Mouse (Mus musculus) stomach, embryonic 14.5 days (tissue): Measurements from ENCODE around the gene Prkce. TPM values are rescaled to one million over a fixed set of nuclear protein-coding genes. Genes with fewer than 3 reads are reported as not detected.

Experiments used
- ATAC-seq: fragments of 200-750 bp; cut with Nextera tagmentation; 2 replicates; pipeline ENCODE4 v1.8.0; 2017; ENCODE audit warnings: low read depth, moderate TSS enrichment; ENCODE audit not compliant: insufficient number of reproducible peaks, insufficient read depth, low FRiP score
- H3K27ac ChIP-seq: fragments of 300-500 bp; sonication (generic); 2 replicates; pipeline ENCODE4 v1.5.1; 2014; ENCODE audit warnings: mild to moderate bottlenecking, low read length, moderate library complexity, mixed read lengths
- H3K27me3 ChIP-seq: fragments of 300-500 bp; sonication (generic); 2 replicates; pipeline ENCODE4 v1.6.1; 2014; ENCODE audit warnings: low read length, control low read depth, mixed read lengths; ENCODE audit not compliant: control insufficient read depth, insufficient read depth
- H3K36me3 ChIP-seq: fragments of 300-500 bp; sonication (generic); 2 replicates; pipeline ENCODE4 v1.6.1; 2014; ENCODE audit warnings: mild to moderate bottlenecking, control low read depth, low read length, moderate library complexity, mixed read lengths; ENCODE audit not compliant: control insufficient read depth, insufficient read depth
- H3K4me1 ChIP-seq: fragments of 300-500 bp; sonication (generic); 2 replicates; pipeline ENCODE4 v1.6.1; 2014; ENCODE audit warnings: low read length, control low read depth, mixed read lengths; ENCODE audit not compliant: control insufficient read depth, insufficient read depth
- H3K4me2 ChIP-seq: fragments of 300-500 bp; sonication (generic); replicated peaks from 2 replicates; pipeline ENCODE4 v1.6.1; 2014; ENCODE audit warnings: low read depth, low read length, control low read depth
- H3K4me3 ChIP-seq: fragments of 300-500 bp; sonication (generic); 2 replicates; pipeline ENCODE4 v1.5.1; 2014; ENCODE audit warnings: low read depth, low read length, control low read depth
- H3K9ac ChIP-seq: fragments of 300-500 bp; sonication (generic); replicated peaks from 2 replicates; pipeline ENCODE4 v1.6.1; 2014; ENCODE audit warnings: low read depth, mild to moderate bottlenecking, control low read depth, low read length, moderate library complexity, mixed read lengths
- H3K9me3 ChIP-seq: fragments of 300-500 bp; sonication (generic); 2 replicates; pipeline ENCODE4 v1.6.1; 2016; ENCODE audit warnings: low read depth, low read length, control low read depth; ENCODE audit not compliant: control insufficient read depth
- WGBS: fragments of 180-500 bp; shearing (Covaris S2); extraction: QIAGEN DNeasy Blood & Tissue Kit; methylation state at CpG from one replicate; pipeline ENCODE4 v1.1.7; 2014; 5-methylcytosine and 5-hydroxymethylcytosine counted together
- polyA plus RNA-seq: library from polyadenylated mRNA; unstranded; fragments of >200 nt; fragmentation: Nextera tagmentation; extraction: Ambion mirVana; gene quantifications from 2 replicates; pipeline ENCODE4 v1.2.1, GENCODE M21; 2014

The Prkce gene
- polyA plus RNA-seq, 1 experiment from 2014 or later: 7.3 TPM

DNA sequence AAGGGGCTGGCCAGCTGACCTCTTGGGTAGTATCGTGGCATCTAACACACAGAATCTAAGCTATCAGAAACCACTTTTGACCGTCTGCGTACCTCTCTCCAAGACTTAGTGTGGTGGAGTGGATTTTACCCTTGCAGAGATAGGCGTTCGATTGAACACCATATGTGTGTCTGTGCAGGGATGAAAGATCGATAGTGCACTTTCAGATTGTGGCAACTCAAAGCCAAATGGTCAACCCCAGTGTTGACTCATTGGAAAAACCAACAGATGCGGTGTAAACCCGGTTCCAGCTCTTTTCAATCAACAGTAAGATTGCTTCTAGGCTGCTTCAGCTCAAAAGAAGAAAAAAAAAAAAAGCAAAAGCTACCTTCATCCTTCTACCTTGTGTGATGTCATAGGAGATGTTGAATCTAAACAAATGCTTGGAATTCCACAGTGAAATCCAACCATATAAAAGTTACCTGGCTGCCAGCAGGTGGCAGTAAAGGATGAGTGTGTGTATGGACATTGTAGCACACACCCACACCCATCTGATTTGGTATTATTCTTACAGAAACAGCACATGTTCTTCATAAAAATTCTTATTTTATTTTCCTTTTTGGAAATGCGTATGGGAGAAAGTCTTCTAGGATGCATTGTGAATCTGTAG, 328.7 kb downstream of the Prkce start:
- no peak for ATAC-seq
- H3K4me2 ChIP-seq: no peak overlapping the region
- H3K36me3 ChIP-seq: no peaks in the 10 kb centered on the region
- H3K9me3 ChIP-seq: no peaks in the 10 kb centered on the region
- no peak overlapping the region for H3K4me3 ChIP-seq
- no peaks in the 10 kb centered on the region for H3K27me3 ChIP-seq
- H3K27ac ChIP-seq: no peak overlapping the region
- no peak overlapping the region for H3K9ac ChIP-seq
- WGBS: 84% methylated on average over 9 of the region's 9 CpGs
- H3K4me1 ChIP-seq: 0 out of 2 replicates have a peak, but pooled peaks cover 4% of the 10 kb centered on the region

DNA sequence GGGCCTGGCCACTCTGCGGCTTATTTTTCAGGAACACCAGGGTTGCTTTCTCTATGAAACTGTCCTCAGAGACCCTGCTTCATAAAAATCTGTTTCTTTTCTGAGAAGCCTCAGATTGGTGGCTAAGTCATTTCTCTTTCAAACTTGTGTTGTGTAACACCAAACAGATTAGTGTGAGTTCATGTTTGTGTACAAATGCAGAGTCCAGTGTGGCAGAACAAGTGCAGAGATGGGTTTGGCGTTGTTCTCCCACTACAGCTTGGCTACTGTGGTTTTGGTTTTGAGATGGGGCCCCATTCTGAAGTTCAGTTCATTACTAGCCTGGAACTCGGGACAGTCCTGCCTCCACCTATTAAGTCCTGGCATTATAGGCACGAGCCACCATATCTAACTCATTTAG, 329.7 kb downstream of the Prkce start:
- WGBS: 92% methylated on average over 4 of the region's 4 CpGs
- Histone ChIP-seq H3K4me3 (no peak overlapping the region), H3K4me1 (0 out of 2 replicates have a peak, but pooled peaks cover 4% of the 10 kb centered on the region), H3K9me3 (no peaks in the 10 kb centered on the region), H3K9ac (no peak overlapping the region), H3K4me2 (no peak overlapping the region), H3K27me3 (no peaks in the 10 kb centered on the region), H3K27ac (no peak overlapping the region), H3K36me3 (no peaks in the 10 kb centered on the region)
- ATAC-seq: no peak

DNA sequence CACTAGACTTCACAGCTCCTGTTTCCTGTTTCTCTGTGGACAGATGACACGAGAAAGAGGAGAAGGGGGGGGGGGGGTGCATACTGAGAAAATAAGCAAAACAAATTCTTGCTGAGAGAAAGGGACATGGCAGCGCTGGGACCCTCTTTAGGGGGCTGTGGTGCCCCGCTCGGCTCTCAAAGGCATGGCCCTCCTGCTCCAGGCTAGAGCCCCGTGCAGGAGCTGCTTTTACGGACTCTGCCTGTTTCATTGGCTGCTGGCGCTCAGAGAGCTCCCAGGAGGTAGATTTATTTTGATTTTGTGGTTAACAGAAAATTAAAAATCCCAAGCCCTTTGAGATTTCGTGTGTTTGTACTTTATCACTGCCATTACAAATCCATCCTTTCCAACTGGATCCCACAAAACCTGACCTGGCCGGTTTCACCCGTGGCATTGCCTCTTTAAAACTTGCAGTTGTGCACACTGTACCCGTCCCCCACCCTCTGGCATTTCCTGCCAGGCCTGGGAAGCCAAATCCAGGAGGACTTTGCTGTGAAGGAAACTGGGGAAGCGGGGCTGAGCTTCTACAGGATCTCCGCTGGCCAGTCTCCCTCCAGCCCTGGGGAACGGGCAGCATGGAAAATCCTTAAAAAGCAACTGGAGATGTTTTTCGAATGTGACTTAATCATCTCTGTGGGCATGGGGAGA, 331.9 kb downstream of the Prkce start:
- H3K9me3 ChIP-seq: no peaks in the 10 kb centered on the region
- ATAC-seq: no peak
- no peak overlapping the region for H3K4me3 ChIP-seq
- H3K4me1 ChIP-seq: 0 out of 2 replicates have a peak, but pooled peaks cover 4% of the 10 kb centered on the region
- no peaks in the 10 kb centered on the region for H3K27me3 ChIP-seq
- H3K27ac ChIP-seq: no peak overlapping the region; the same call in 1 of the 2 replicates
- H3K4me2 ChIP-seq: no peak overlapping the region
- H3K36me3 ChIP-seq: no peaks in the 10 kb centered on the region
- H3K9ac ChIP-seq: no peak overlapping the region
- WGBS: 42% methylated on average over 15 of the region's 15 CpGs

DNA sequence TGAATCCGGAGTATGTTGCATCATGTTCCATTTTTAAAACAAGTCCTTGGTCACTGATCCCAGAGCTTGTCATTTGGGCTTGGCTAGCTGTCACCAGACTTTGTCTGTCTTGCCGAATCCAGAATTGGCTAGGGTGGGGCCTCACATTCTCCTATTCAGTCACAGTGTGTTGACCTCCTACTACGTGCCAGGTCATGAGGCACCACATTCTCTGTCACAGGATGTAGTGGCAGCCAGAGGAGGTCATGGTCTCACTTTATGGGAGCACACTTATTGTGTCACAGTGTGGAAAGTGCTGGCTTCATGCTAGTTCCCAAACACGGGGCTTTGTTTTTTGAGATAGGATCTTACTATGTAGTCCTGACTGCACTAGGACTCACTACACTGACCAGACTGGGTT, 333.8 kb downstream of the Prkce start:
- Histone ChIP-seq H3K27me3 (no peaks in the 10 kb centered on the region), H3K4me1 (0 out of 2 replicates have a peak, but pooled peaks cover 4% of the 10 kb centered on the region)
- WGBS: 91% methylated on average over 4 of the region's 4 CpGs

DNA sequence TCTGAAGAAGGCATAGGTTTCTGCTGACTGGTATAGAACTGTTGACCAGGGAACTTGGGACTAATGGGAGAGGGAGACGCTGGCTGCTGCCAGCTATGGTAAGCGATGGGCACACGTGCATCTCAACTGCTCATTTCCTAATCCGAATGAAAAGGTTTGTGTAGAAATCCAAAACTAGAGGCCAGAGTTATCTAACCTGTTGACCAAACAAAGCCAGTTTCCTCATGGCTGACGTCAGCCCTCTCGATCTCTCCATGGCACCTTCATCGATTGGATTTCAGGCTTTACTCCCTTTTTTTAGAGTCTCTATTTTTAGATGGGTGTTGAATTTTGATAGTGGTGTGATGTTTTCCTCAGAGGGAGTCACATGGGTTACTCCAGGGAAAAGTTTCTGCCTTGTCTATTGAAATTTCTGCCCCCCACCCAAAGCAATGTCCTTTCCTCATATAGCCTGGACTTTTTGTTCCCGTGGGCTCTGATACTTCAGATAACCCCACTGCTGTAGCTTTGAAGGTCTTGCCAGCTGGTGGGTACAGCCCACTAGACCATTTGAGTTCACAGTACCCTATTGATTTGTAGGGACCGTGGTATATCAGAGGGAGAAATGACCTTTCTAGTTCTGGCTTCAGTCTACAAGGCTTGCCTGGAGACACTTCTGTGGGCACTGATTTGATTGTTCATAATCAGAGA, 335.8 kb downstream of the Prkce start:
- no peak overlapping the region for H3K27ac ChIP-seq
- H3K4me2 ChIP-seq: no peak overlapping the region
- no peaks in the 10 kb centered on the region for H3K27me3 ChIP-seq
- WGBS: 94% methylated on average over 9 of the region's 9 CpGs
- peaks cover 8% of the 10 kb centered on the region; the same call in 1 of the 2 replicates for H3K4me1 ChIP-seq
- no peak overlapping the region for H3K9ac ChIP-seq
- no peaks in the 10 kb centered on the region for H3K9me3 ChIP-seq
- no peaks in the 10 kb centered on the region for H3K36me3 ChIP-seq
- ATAC-seq: no peak
- H3K4me3 ChIP-seq: no peak overlapping the region

More for the DNA sequence above, 333.8 kb downstream of the Prkce start:
- H3K9me3 ChIP-seq: no peaks in the 10 kb centered on the region
- H3K4me2 ChIP-seq: no peak overlapping the region
- no peak overlapping the region for H3K4me3 ChIP-seq
- ATAC-seq: no peak
- H3K27ac ChIP-seq: no peak overlapping the region
- H3K36me3 ChIP-seq: no peaks in the 10 kb centered on the region
- no peak overlapping the region for H3K9ac ChIP-seq

DNA sequence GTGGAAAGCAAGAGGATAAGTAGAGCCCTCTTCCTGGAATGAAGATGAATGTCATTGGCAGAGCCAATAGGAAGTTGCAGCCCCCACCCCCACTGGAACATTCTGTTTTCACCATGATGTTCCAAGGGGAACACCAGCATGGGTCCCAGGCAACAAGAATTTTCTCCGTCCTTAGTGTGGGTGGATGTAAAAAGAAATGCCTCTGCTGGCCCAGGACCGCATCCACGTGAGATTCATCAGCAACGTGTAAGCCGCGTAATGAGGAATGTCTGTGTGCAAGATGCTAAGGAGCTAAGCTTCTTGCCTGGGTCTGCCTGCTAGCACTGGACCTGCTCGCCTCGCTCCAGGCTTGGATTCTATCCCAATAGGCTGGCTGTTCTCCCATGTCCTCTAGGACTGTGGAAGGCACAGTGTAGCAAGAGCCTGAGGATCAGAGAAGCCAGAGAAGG, 337.6 kb downstream of the Prkce start, which contains the start of gene Gm10309:
TSS of gene Gm10309 (minus strand) at position 50 of the 449 bp plus-strand sequence.
- H3K27ac ChIP-seq: no peak within 1 kb of the TSS
- WGBS: 91% methylated on average over 8 of the region's 8 CpGs

DNA sequence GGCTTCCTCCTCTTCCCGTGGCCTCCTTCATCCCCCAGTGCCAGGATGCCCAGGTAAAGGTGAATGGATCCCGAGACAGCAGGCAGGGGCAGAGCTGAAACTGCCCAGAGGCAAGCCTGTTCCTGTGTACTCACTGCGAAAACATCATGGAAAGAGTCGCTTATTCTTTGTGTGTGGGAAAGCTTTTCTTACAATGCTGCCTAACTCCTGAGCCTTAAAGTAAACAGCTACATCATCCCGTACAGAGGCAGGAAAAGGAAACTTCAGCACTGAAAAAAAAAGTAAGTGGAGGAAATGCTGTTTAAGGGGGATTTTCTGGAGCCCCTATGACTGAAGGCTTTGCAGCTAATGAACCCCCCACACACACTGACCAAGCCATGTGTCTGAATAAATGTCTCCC, 339.3 kb downstream of the Prkce start:
- H3K9ac ChIP-seq: no peak overlapping the region
- no peaks in the 10 kb centered on the region for H3K9me3 ChIP-seq
- WGBS: 43% methylated on average over 5 of the region's 5 CpGs
- no peaks in the 10 kb centered on the region for H3K27me3 ChIP-seq
- peaks cover 4% of the 10 kb centered on the region; the same call in 1 of the 2 replicates for H3K4me1 ChIP-seq
- no peak overlapping the region for H3K4me3 ChIP-seq
- ATAC-seq: no peak
- 0 out of 2 replicates have a peak overlapping the region, but pooled peaks have one; percentile 3 for H3K4me2 ChIP-seq
- H3K36me3 ChIP-seq: no peaks in the 10 kb centered on the region
- H3K27ac ChIP-seq: peak overlapping the region; percentile 39; the same call in 1 of the 2 replicates

More for the DNA sequence above, 337.6 kb downstream of the Prkce start, which contains the start of gene Gm10309:
- Histone ChIP-seq H3K9ac (no peak within 1 kb of the TSS), H3K9me3 (no peaks in the 10 kb centered on the region), H3K4me2 (no peak within 1 kb of the TSS), H3K4me1 (peaks cover 4% of the 10 kb centered on the region; the same call in 1 of the 2 replicates), H3K36me3 (no peaks in the 10 kb centered on the region), H3K27me3 (no peaks in the 10 kb centered on the region), H3K4me3 (no peak within 1 kb of the TSS)
- no peak for ATAC-seq
